Mouse (Mus musculus): ENCODE data around the gene Ces5a.
"Not testable (repeated sequence)": the region's sequence is repeated elsewhere in the genome, so short reads cannot be mapped to it uniquely, and the experiment has no call there.

Ces5a gene

GRCm38 (mm10) chr8:93535730-93536129, at the start of gene Ces5a:
TSS of gene Ces5a (minus strand) at chr8:93535830.
- no peak for DNase-seq (ENCODE audit: low spot score in 2 of 2)

GRCm38 (mm10) chr8:93572841-93573240, 37.2 kb upstream of the Ces5a start:
- DNase-seq (ENCODE audit: low spot score in 2 of 2), result no peak

- DNase-seq (ENCODE audit: low spot score in 2 of 2), result no peak
These were observed 36.5 kb upstream of the Ces5a start for GRCm38 (mm10) chr8:93572095-93572501.

GRCm38 (mm10) chr8:93571369-93571985, 35.8 kb upstream of the Ces5a start:
- peak in 1 of 2 experiments; percentile 12 for DNase-seq (ENCODE audit: low spot score in 2 of 2)

GRCm38 (mm10) chr8:93570186-93570530, 34.5 kb upstream of the Ces5a start:
- no peak for DNase-seq (ENCODE audit: low spot score in 2 of 2)

- DNase-seq (ENCODE audit: low spot score in 2 of 2), result peak in 1 of 2 experiments; percentile 5
These were observed 33.9 kb upstream of the Ces5a start for GRCm38 (mm10) chr8:93569311-93570185.

- no peak for DNase-seq (ENCODE audit: low spot score in 2 of 2)
These were observed 33.0 kb upstream of the Ces5a start for GRCm38 (mm10) chr8:93568666-93569065.

- no peak for DNase-seq (ENCODE audit: low spot score in 2 of 2)
These were observed 31.5 kb upstream of the Ces5a start for GRCm38 (mm10) chr8:93567086-93567485.

- no peak for DNase-seq (ENCODE audit: low spot score in 2 of 2)
These were observed 29.0 kb upstream of the Ces5a start for GRCm38 (mm10) chr8:93564634-93565033.

- DNase-seq (ENCODE audit: low spot score in 2 of 2), result no peak
These were observed 27.9 kb upstream of the Ces5a start for GRCm38 (mm10) chr8:93563551-93563950.

GRCm38 (mm10) chr8:93562557-93563210, 27.1 kb upstream of the Ces5a start:
- no peak for DNase-seq (ENCODE audit: low spot score in 2 of 2)

- DNase-seq (ENCODE audit: low spot score in 2 of 2), result no peak
These were observed 25.6 kb upstream of the Ces5a start for GRCm38 (mm10) chr8:93561271-93561670.

GRCm38 (mm10) chr8:93559696-93560095, 24.1 kb upstream of the Ces5a start:
- DNase-seq (ENCODE audit: low spot score in 2 of 2), result no peak

GRCm38 (mm10) chr8:93502634-93503033, 33.0 kb downstream of the Ces5a start:
- no peak for DNase-seq (ENCODE audit: low spot score in 2 of 2)

- peak in 1 of 2 experiments; percentile 11 for DNase-seq (ENCODE audit: low spot score in 2 of 2)
These were observed 36.2 kb downstream of the Ces5a start for GRCm38 (mm10) chr8:93499437-93499836.

- DNase-seq (ENCODE audit: low spot score in 2 of 2), result peak in 1 of 2 experiments; percentile 19
These were observed 40.3 kb downstream of the Ces5a start for GRCm38 (mm10) chr8:93495330-93495729.

- DNase-seq (ENCODE audit: low spot score in 2 of 2), result no peak
These were observed 46.9 kb downstream of the Ces5a start for GRCm38 (mm10) chr8:93488743-93489142.

- DNase-seq (ENCODE audit: low spot score in 2 of 2), result no peak
These were observed 57.4 kb downstream of the Ces5a start for GRCm38 (mm10) chr8:93478211-93478610.

GRCm38 (mm10) chr8:93469733-93470132, 65.9 kb downstream of the Ces5a start:
- not testable (repeated sequence) for DNase-seq (ENCODE audit: low spot score in 2 of 2)

GRCm38 (mm10) chr8:93454258-93454877, 81.3 kb downstream of the Ces5a start:
- DNase-seq (ENCODE audit: low spot score in 2 of 2), result no peak

All from urinary bladder, postnatal 36 days (tissue).